Mouse (Mus musculus) neutrophil, adult 5-6 weeks (primary cell): ENCODE data around the gene Btg1. TPM values are rescaled to one million over a fixed set of nuclear protein-coding genes. Genes with fewer than 3 reads are reported as not detected.

Experiments used
- ATAC-seq: fragments of 151-379, 151-347 bp; 2 replicates; pipeline ENCODE4 v1.8.0; 2017; ENCODE audit warnings: mild to moderate bottlenecking, moderate TSS enrichment; ENCODE audit not compliant: insufficient number of reproducible peaks, poor library complexity, low FRiP score, severe bottlenecking; ENCODE audit errors: extremely low read depth
- total RNA-seq: library from RNA; stranded (forward); fragments of 200-1000 nt; gene quantifications from 2 replicates; pipeline ENCODE4 v1.2.3, GENCODE M21; 2017

Gene Btg1
- 996 and 1,066 TPM in 2 replicates for total RNA-seq

- ATAC-seq: peak; percentile 74
These were observed at the start of gene Btg1 for GRCm38 (mm10) chr10:96616709-96617116. Gene Btg1, plus strand, starts transcription at chr10:96617006.

- no peak for ATAC-seq
These were observed 47.3 kb upstream of the Btg1 start for GRCm38 (mm10) chr10:96569469-96569868.

GRCm38 (mm10) chr10:96571176-96571575 is 45.6 kb upstream of the Btg1 start:
- ATAC-seq: no peak

- no peak for ATAC-seq
These were observed 42.0 kb upstream of the Btg1 start for GRCm38 (mm10) chr10:96574786-96575185.

GRCm38 (mm10) chr10:96575338-96575737 is 41.5 kb upstream of the Btg1 start:
- ATAC-seq: no peak

- ATAC-seq: no peak
These were observed 37.9 kb upstream of the Btg1 start for GRCm38 (mm10) chr10:96578924-96579323.

- ATAC-seq: no peak
These were observed 37.4 kb upstream of the Btg1 start for GRCm38 (mm10) chr10:96579436-96579835.

- ATAC-seq: no peak
These were observed 36.6 kb upstream of the Btg1 start for GRCm38 (mm10) chr10:96580246-96580645.

- ATAC-seq: no peak
These were observed 35.6 kb upstream of the Btg1 start for GRCm38 (mm10) chr10:96581232-96581631.

- no peak for ATAC-seq
These were observed 30.5 kb upstream of the Btg1 start for GRCm38 (mm10) chr10:96586191-96586880.

- no peak for ATAC-seq
These were observed 30.0 kb upstream of the Btg1 start for GRCm38 (mm10) chr10:96586881-96587217.

GRCm38 (mm10) chr10:96588233-96588632 is 28.6 kb upstream of the Btg1 start:
- ATAC-seq: no peak

GRCm38 (mm10) chr10:96589781-96590180 is 27.0 kb upstream of the Btg1 start:
- ATAC-seq: peak; percentile 25; the same call in 1 of the 2 replicates

- peak; percentile 57 for ATAC-seq
These were observed 24.7 kb upstream of the Btg1 start for GRCm38 (mm10) chr10:96592089-96592488.

GRCm38 (mm10) chr10:96595435-96596132 is 21.2 kb upstream of the Btg1 start:
- peak; percentile 37; the same call in 1 of the 2 replicates for ATAC-seq

- no peak for ATAC-seq
These were observed 20.4 kb upstream of the Btg1 start for GRCm38 (mm10) chr10:96596411-96596810.

GRCm38 (mm10) chr10:96599641-96600040 is 17.2 kb upstream of the Btg1 start:
- peak; percentile 43; the same call in 1 of the 2 replicates for ATAC-seq

- 0 out of 2 replicates have a peak, but pooled peaks have one; percentile 20 for ATAC-seq
These were observed 15.1 kb upstream of the Btg1 start for GRCm38 (mm10) chr10:96601670-96602069.

GRCm38 (mm10) chr10:96602339-96602738 is 14.5 kb upstream of the Btg1 start:
- ATAC-seq: no peak

GRCm38 (mm10) chr10:96605168-96605567 is 11.6 kb upstream of the Btg1 start:
- 0 out of 2 replicates have a peak, but pooled peaks have one; percentile 17 for ATAC-seq
